ENCODE assay signal across 9 mouse cellular contexts in genomic region chr3:68646387-68647130, GRCm38 (mm10). TPM values are rescaled to one million over a fixed set of nuclear protein-coding genes. Genes with fewer than 3 reads are reported as not detected.
A peak's percentile ranks its signal among the peaks of the same experiment; 100 is the strongest.
DNase-seq lines count a peak whose midpoint lies in the region; ATAC-seq lines count a peak whose summit lies in the region.
"Had no signal": no experiment of that assay in that cellular context is flagged by ENCODE, and none has a peak within 500 bp of the region (broad histone marks: within the 10 kb centered on the region; RNA-seq: fewer than 3 reads in every experiment).

No protein-coding gene starts in this region.

- no peaks in the 10 kb centered on the region for H3K36me3 ChIP-seq in heart, embryonic 12.5 days
- H3K36me3 ChIP-seq: neural tube, embryonic 12.5 days had no signal

- no peak overlapping the region for H3K27ac ChIP-seq in heart, embryonic 12.5 days (ENCODE audit: poor library complexity, severe bottlenecking)
- H3K27ac ChIP-seq: neural tube, embryonic 12.5 days had no signal

- no peaks in the 10 kb centered on the region for H3K9me3 ChIP-seq in heart, embryonic 12.5 days (replicated peaks)
- H3K9me3 ChIP-seq: neural tube, embryonic 12.5 days had no signal

- no peaks in the 10 kb centered on the region for H3K4me1 ChIP-seq in heart, embryonic 12.5 days (replicated peaks)
- H3K4me1 ChIP-seq: neural tube, embryonic 12.5 days had no signal

- WGBS in heart, embryonic 12.5 days, result 76% methylated on average over 6 of the region's 6 CpGs

- H3K4me2 ChIP-seq in heart, embryonic 12.5 days, result no peak overlapping the region
- H3K4me2 ChIP-seq: neural tube, embryonic 12.5 days had no signal

- H3K9ac ChIP-seq in heart, embryonic 12.5 days, result no peak overlapping the region
- H3K9ac ChIP-seq: neural tube, embryonic 12.5 days had no signal

- DNase-seq in heart, adult 8-10 months (ENCODE audit: low spot score), result peak; percentile 23
- DNase-seq in 416B (ENCODE audit: low read depth), result peak; percentile 83
- DNase-seq in lung, postnatal 36 days, result peak; percentile 62
- no peak for DNase-seq in Muller cell, postnatal 12 days (ENCODE audit: inconsistent ontology term)
- no peak for DNase-seq in embryo, embryonic 11 days
- DNase-seq in left cerebral cortex, adult 11 months (ENCODE audit: low spot score), result no peak

- no peaks in the 10 kb centered on the region for H3K27me3 ChIP-seq in heart, embryonic 12.5 days (replicated peaks)
- H3K27me3 ChIP-seq: neural tube, embryonic 12.5 days had no signal

- ATAC-seq in heart, embryonic 12.5 days (ENCODE audit: insufficient number of reproducible peaks, low FRiP score), result no peak
- ATAC-seq in common myeloid progenitor, adult 5-6 weeks (replicated peaks; ENCODE audit: low read depth, poor library complexity, severe bottlenecking), result peak; percentile 88

- H3K4me3 ChIP-seq in heart, embryonic 12.5 days, result no peak overlapping the region
- H3K4me3 ChIP-seq: neural tube, embryonic 12.5 days had no signal

RNA-seq across cellular contexts. Expression of gene Il12a, which starts 43.9 kb away (rescaled TPM):
- under 1 TPM in 3 of 4 experiments, not detected in 1; 0.22 to 0.78 (median 0.22) TPM for total RNA-seq in heart, adult 8-10 months (2022)
- 0.20 TPM in 1 of 2 replicates, not detected in the other for polyA plus RNA-seq in heart, embryonic 12.5 days (2016; fragmentation: Nextera tagmentation; extraction: Ambion mirVana)
- total RNA-seq in common myeloid progenitor, adult 5-6 weeks (2017), result 55.4 and 71.9 TPM in 2 replicates

Comparison
In these comparisons a context has a peak if more than half of its experiments do, and no peak if none do; other contexts are left out.
1. DNase-seq: peak in heart, adult 8-10 months (single experiment), 416B (single experiment) and lung, postnatal 36 days (single experiment); none in Muller cell, postnatal 12 days (single experiment), embryo, embryonic 11 days (single experiment) and left cerebral cortex, adult 11 months (single experiment).
2. RNA of gene Il12a, which starts 43.9 kb away (total RNA-seq): 55.4 to 71.9 TPM in common myeloid progenitor, adult 5-6 weeks; 0.22 to 0.78 TPM in heart, adult 8-10 months; every median in the first group is over 10 times any median in the second.